Mouse (Mus musculus): ENCODE results near the gene Pde11a. TPM values are rescaled to one million over a fixed set of nuclear protein-coding genes. Genes with fewer than 3 reads are reported as not detected.
"Not testable (repeated sequence)": the region's sequence is repeated elsewhere in the genome, so short reads cannot be mapped to it uniquely, and the experiment has no call there.

Pde11a gene
- polyA plus RNA-seq, 1 experiment from 2014 or later = 1.1 TPM

GRCm38 (mm10) chr2:75983091-75983490 lies 355.5 kb downstream of the Pde11a start:
- Histone ChIP-seq H3K9me3 (ENCODE audit: control insufficient read depth, low read length) (no peaks in the 10 kb centered on the region), H3K4me1 (ENCODE audit: control insufficient read depth, insufficient read depth, low read length) (peaks cover 6% of the 10 kb centered on the region), H3K27me3 (ENCODE audit: control insufficient read depth, insufficient read depth, low read length) (no peaks in the 10 kb centered on the region), H3K4me2 (replicated peaks; ENCODE audit: low read depth, low read length) (no peak overlapping the region), H3K9ac (ENCODE audit: low read depth, low read length) (no peak overlapping the region), H3K4me3 (ENCODE audit: low read length) (no peak overlapping the region), H3K36me3 (ENCODE audit: control insufficient read depth, insufficient read depth, low read length) (no peaks in the 10 kb centered on the region), H3K27ac (ENCODE audit: low read depth, low read length) (no peak overlapping the region)
- 97% methylated on average over 3 of the region's 3 CpGs for WGBS
- no peak for ATAC-seq (ENCODE audit: low FRiP score, low TSS enrichment)

DNA sequence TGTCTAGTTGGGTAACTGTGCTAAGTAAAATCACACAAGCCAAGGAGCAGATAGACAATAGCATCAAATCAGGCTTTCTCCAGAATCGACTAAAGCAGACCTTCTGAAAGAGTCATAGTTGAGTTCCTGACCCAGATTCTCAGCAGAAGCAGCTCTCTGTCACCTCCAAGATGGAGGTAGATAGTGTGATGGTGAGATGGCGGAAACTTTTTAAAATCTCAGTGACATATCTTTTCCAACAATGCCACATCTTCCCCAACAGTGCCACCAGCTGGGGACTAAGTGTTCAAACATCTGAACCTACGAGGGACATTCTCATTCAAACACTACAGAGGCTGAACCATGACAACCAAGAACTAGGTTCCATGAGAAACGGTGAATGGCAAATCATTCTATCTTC lies 355.9 kb downstream of the Pde11a start:
- ATAC-seq (ENCODE audit: low FRiP score, low TSS enrichment) = no peak
- Histone ChIP-seq H3K9me3 (ENCODE audit: control insufficient read depth, low read length) (no peaks in the 10 kb centered on the region), H3K4me3 (ENCODE audit: low read length) (no peak overlapping the region), H3K36me3 (ENCODE audit: control insufficient read depth, insufficient read depth, low read length) (no peaks in the 10 kb centered on the region), H3K9ac (ENCODE audit: low read depth, low read length) (no peak overlapping the region), H3K4me1 (ENCODE audit: control insufficient read depth, insufficient read depth, low read length) (peaks cover 3% of the 10 kb centered on the region; the same call in 1 of the 2 replicates), H3K27ac (ENCODE audit: low read depth, low read length) (no peak overlapping the region), H3K4me2 (replicated peaks; ENCODE audit: low read depth, low read length) (no peak overlapping the region), H3K27me3 (ENCODE audit: control insufficient read depth, insufficient read depth, low read length) (no peaks in the 10 kb centered on the region)
- WGBS = 95% methylated on average over 4 of the region's 4 CpGs

DNA sequence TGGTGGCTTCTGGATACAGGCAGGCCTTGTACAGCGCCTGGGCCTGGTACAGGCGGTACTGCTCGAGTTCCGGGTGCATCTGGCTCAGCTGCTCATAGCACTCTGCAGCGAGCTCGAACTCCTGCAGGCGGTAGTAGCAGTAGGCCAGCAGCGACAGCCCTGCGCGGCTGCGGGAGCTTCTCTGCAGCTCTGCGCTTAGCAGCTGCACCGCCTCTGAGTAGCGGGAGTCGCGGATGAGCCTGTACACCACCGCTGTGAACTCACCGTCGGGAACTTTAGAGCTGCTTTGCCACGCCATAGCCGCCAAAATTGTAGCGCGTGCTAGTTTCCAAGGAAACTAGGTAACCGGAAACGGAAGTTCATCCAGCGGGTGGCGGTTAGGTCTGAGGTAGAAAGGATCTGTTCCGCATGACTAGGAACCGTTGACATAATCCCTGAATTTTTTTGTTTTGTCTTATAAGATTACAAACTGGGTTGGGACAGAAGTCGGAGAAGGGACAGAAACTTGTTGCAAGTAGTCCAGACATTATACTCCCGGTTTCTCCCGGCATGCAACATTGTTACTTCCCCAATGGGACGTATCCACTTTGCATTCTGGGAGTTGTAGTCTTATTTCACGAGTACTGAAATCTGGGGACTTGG lies 357.0 kb downstream of the Pde11a start, which contains the start of gene Ttc30a1:
Gene Ttc30a1 (minus strand): TSS at position 528 of the 642 bp plus-strand sequence.
- not testable (repeated sequence) for H3K9me3 ChIP-seq (ENCODE audit: control insufficient read depth, low read length); H3K27me3 ChIP-seq (ENCODE audit: control insufficient read depth, insufficient read depth, low read length); H3K4me1 ChIP-seq (ENCODE audit: control insufficient read depth, insufficient read depth, low read length); H3K36me3 ChIP-seq (ENCODE audit: control insufficient read depth, insufficient read depth, low read length); H3K27ac ChIP-seq (ENCODE audit: low read depth, low read length)
- peak within 1 kb of the TSS; percentile 46 for H3K4me3 ChIP-seq (ENCODE audit: low read length)
- H3K4me2 ChIP-seq (replicated peaks; ENCODE audit: low read depth, low read length) = peak within 1 kb of the TSS; percentile 53
- WGBS = 3% methylated on average over 29 of the region's 34 CpGs
- peak within 1 kb of the TSS; percentile 53; the same call in 1 of the 2 replicates for H3K9ac ChIP-seq (ENCODE audit: low read depth, low read length)
- ATAC-seq (ENCODE audit: low FRiP score, low TSS enrichment) = peak; percentile 68

DNA sequence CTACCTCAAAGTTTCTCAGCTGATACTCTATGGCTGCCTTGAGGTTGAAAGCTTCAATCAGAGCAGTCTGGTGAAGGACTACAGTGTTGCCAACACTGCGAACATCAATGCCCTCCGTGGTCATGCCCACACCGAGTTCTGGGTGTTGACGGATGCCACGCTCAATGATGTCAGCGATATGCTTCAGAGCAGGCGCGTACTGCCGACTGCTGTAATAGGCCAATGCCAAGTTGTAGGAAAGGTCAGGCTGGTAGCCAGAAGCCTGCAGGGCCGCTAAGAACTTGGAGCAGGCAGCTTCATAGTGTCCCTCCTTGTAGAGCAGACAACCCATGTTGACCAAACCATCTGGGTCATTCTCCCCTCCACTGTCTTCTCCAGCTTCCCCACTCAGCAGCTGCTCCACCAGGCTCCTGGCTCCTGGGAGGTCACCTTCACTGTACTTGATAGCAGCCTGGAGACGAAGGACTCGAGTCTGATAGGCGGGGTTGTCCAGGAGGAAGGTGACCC lies 357.6 kb downstream of the Pde11a start:
- H3K9me3 ChIP-seq (ENCODE audit: control insufficient read depth, low read length); H3K27me3 ChIP-seq (ENCODE audit: control insufficient read depth, insufficient read depth, low read length); H3K27ac ChIP-seq (ENCODE audit: low read depth, low read length); H3K4me1 ChIP-seq (ENCODE audit: control insufficient read depth, insufficient read depth, low read length); H3K36me3 ChIP-seq (ENCODE audit: control insufficient read depth, insufficient read depth, low read length): not testable (repeated sequence)
- peak; percentile 13; the same call in 1 of the 2 replicates for ATAC-seq (ENCODE audit: low FRiP score, low TSS enrichment)
- H3K9ac ChIP-seq (ENCODE audit: low read depth, low read length) = peak overlapping the region; percentile 53; the same call in 1 of the 2 replicates
- H3K4me2 ChIP-seq (replicated peaks; ENCODE audit: low read depth, low read length) = peak overlapping the region; percentile 53
- 97% methylated on average over 12 of the region's 13 CpGs for WGBS
- H3K4me3 ChIP-seq (ENCODE audit: low read length) = peak overlapping the region; percentile 46; the same call in 1 of the 2 replicates

DNA sequence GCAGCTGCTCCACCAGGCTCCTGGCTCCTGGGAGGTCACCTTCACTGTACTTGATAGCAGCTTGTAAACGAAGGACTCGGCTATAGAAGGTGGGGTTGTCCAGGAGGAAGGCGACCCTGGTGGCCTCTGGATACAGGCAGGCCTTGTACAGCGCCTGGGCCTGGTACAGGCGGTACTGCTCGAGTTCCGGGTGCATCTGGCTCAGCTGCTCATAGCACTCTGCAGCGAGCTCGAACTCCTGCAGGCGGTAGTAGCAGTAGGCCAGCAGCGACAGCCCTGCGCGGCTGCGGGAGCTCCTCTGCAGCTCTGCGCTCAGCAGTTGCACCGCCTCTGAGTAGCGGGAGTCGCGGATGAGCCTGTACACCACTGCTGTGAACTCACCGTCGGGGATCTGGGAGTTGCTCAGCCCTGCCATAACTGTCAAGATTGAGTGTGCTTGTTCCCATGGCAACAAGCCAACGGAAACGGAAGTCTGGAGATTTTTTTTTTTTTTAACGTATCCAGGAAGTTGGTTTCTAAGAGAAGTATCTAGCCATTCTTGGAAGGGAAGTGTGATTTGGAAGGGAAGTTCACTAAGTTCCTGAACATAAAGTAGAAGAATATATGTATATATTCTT lies 360.7 kb downstream of the Pde11a start, which contains the start of gene Ttc30a2:
Gene Ttc30a2 (minus strand): TSS at position 419 of the 617 bp plus-strand sequence.
- WGBS = 34% methylated on average over 21 of the region's 24 CpGs
- not testable (repeated sequence) for H3K4me3 ChIP-seq (ENCODE audit: low read length); H3K9me3 ChIP-seq (ENCODE audit: control insufficient read depth, low read length); H3K36me3 ChIP-seq (ENCODE audit: control insufficient read depth, insufficient read depth, low read length); H3K4me1 ChIP-seq (ENCODE audit: control insufficient read depth, insufficient read depth, low read length); H3K9ac ChIP-seq (ENCODE audit: low read depth, low read length); H3K27ac ChIP-seq (ENCODE audit: low read depth, low read length); H3K27me3 ChIP-seq (ENCODE audit: control insufficient read depth, insufficient read depth, low read length); H3K4me2 ChIP-seq (replicated peaks; ENCODE audit: low read depth, low read length)
- ATAC-seq (ENCODE audit: low FRiP score, low TSS enrichment) = 0 out of 2 replicates have a peak, but pooled peaks have one; percentile 22

DNA sequence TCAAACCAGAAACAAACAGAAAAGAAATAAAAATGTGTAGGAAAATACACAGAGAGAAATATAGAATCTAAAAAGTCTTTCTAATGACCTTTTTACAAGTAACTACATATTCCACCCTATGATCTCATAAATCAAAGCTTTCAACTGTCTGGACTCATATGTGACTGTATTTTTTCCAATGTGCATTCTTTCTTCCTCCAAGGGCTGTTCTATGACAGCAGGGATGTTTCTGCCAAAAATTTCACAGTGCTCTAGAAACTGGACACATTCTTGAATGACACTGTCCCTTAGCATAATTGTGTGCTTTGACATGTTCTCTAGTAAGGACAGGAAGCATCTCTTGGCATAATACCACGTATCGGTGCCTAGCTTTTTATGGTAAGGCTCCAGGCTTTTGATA lies 362.5 kb downstream of the Pde11a start:
- H3K4me1 ChIP-seq (ENCODE audit: control insufficient read depth, insufficient read depth, low read length); H3K36me3 ChIP-seq (ENCODE audit: control insufficient read depth, insufficient read depth, low read length); H3K4me2 ChIP-seq (replicated peaks; ENCODE audit: low read depth, low read length); H3K27me3 ChIP-seq (ENCODE audit: control insufficient read depth, insufficient read depth, low read length); H3K9me3 ChIP-seq (ENCODE audit: control insufficient read depth, low read length); ATAC-seq (ENCODE audit: low FRiP score, low TSS enrichment); H3K4me3 ChIP-seq (ENCODE audit: low read length); H3K9ac ChIP-seq (ENCODE audit: low read depth, low read length); H3K27ac ChIP-seq (ENCODE audit: low read depth, low read length): not testable (repeated sequence)
- 85% methylated on average over 2 of the region's 2 CpGs for WGBS

DNA sequence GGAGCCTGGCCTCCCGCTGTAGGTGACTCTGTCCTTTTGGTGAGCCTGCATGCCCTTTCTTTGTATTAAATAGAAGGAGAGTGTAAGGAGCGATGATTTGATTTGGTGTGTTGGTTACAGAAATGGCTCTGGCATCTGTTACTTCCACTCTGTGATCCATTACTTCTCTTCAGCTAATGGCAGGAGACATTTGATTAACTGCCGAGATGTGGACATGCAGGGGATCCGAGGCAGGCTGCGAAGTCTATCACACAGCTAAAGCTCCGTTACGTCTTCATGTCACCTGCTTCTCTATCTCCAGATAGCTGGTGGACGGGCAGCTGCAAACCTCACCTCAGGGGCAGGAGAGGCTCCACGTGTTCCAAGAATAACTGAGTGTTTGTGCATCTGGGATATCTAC lies 364.4 kb downstream of the Pde11a start:
- H3K9ac ChIP-seq (ENCODE audit: low read depth, low read length) = no peak overlapping the region
- H3K4me3 ChIP-seq (ENCODE audit: low read length) = no peak overlapping the region
- H3K27me3 ChIP-seq (ENCODE audit: control insufficient read depth, insufficient read depth, low read length) = no peaks in the 10 kb centered on the region
- no peak for ATAC-seq (ENCODE audit: low FRiP score, low TSS enrichment)
- H3K4me1 ChIP-seq (ENCODE audit: control insufficient read depth, insufficient read depth, low read length) = no peaks in the 10 kb centered on the region
- no peaks in the 10 kb centered on the region for H3K36me3 ChIP-seq (ENCODE audit: control insufficient read depth, insufficient read depth, low read length)
- no peaks in the 10 kb centered on the region for H3K9me3 ChIP-seq (ENCODE audit: control insufficient read depth, low read length)
- 67% methylated on average over 9 of the region's 9 CpGs for WGBS
- H3K4me2 ChIP-seq (replicated peaks; ENCODE audit: low read depth, low read length) = no peak overlapping the region
- H3K27ac ChIP-seq (ENCODE audit: low read depth, low read length) = no peak overlapping the region

DNA sequence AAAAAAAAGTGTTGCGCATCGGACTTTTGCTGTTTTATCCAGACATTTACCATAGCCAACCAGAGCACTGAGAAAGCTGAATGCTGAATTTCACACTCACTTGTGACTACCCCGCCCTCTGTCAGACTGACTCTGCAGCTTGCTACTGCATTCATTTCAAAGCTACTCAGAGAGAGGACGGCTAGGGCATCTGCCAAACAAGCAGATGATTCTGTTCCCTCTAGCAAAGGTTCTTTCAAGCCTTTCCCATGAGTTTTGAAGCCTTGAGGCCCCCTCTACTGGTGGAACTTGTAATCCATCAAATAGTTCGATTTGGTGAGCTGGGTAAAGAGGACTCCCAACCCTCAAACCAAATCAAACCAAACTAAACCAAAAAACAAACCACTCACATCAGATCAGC lies 373.6 kb downstream of the Pde11a start:
- Histone ChIP-seq H3K4me3 (ENCODE audit: low read length) (no peak overlapping the region), H3K27me3 (ENCODE audit: control insufficient read depth, insufficient read depth, low read length) (no peaks in the 10 kb centered on the region; the same call in 1 of the 2 replicates), H3K27ac (ENCODE audit: low read depth, low read length) (no peak overlapping the region; the same call in 1 of the 2 replicates), H3K4me1 (ENCODE audit: control insufficient read depth, insufficient read depth, low read length) (peaks cover 9% of the 10 kb centered on the region), H3K4me2 (replicated peaks; ENCODE audit: low read depth, low read length) (peak overlapping the region; percentile 41), H3K9me3 (ENCODE audit: control insufficient read depth, low read length) (no peaks in the 10 kb centered on the region), H3K36me3 (ENCODE audit: control insufficient read depth, insufficient read depth, low read length) (no peaks in the 10 kb centered on the region), H3K9ac (ENCODE audit: low read depth, low read length) (no peak overlapping the region)
- 23% methylated on average over 5 of the region's 5 CpGs for WGBS
- ATAC-seq (ENCODE audit: low FRiP score, low TSS enrichment) = peak; percentile 50; the same call in 1 of the 2 replicates

DNA sequence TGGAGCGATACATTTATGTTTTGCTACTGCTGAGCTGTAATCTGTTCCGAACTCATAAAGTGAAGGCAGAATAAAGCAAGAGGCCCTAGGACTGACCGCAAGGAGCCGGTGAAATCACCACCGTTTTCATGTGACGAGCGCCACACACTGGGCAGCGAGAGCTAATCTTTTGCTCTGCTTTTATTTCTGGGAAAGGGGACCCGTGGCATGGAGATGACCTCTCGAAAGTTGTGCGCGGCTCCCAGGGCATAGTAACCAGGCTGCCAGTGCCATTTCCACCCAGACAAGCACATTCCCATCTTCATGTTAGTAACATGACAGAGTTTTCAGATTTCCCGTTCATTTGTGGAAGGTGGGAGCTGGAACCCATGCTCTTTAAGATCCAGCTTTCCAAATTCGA lies 374.1 kb downstream of the Pde11a start:
- no peak overlapping the region; the same call in 1 of the 2 replicates for H3K27ac ChIP-seq (ENCODE audit: low read depth, low read length)
- no peak overlapping the region for H3K4me3 ChIP-seq (ENCODE audit: low read length)
- peak overlapping the region; percentile 41 for H3K4me2 ChIP-seq (replicated peaks; ENCODE audit: low read depth, low read length)
- H3K9ac ChIP-seq (ENCODE audit: low read depth, low read length) = no peak overlapping the region
- peaks cover 11% of the 10 kb centered on the region for H3K4me1 ChIP-seq (ENCODE audit: control insufficient read depth, insufficient read depth, low read length)
- peak; percentile 57 for ATAC-seq (ENCODE audit: low FRiP score, low TSS enrichment)
- H3K27me3 ChIP-seq (ENCODE audit: control insufficient read depth, insufficient read depth, low read length) = no peaks in the 10 kb centered on the region; the same call in 1 of the 2 replicates
- no peaks in the 10 kb centered on the region for H3K36me3 ChIP-seq (ENCODE audit: control insufficient read depth, insufficient read depth, low read length)
- WGBS = 11% methylated on average over 14 of the region's 14 CpGs
- H3K9me3 ChIP-seq (ENCODE audit: control insufficient read depth, low read length) = no peaks in the 10 kb centered on the region
